Mouse (Mus musculus) kidney, adult 2 months (tissue): ENCODE results near the gene Tenm4. TPM values are rescaled to one million over a fixed set of nuclear protein-coding genes. Genes with fewer than 3 reads are reported as not detected.

Source experiments
- DNase-seq: peaks from one replicate; pipeline ENCODE4 v3.0.0; 2021
- H3K27ac ChIP-seq: fragments of 200-500 bp; 2 replicates; pipeline ENCODE4 v1.5.1; 2012; ENCODE audit warnings: low read depth, low read length, control low read depth, inconsistent platforms; ENCODE audit not compliant: insufficient read depth
- H3K27me3 ChIP-seq: fragments of 200-500 bp; replicated peaks from 2 replicates; pipeline ENCODE4 v1.6.1; 2012; ENCODE audit warnings: mild to moderate bottlenecking, moderate library complexity, low read length, inconsistent platforms; ENCODE audit not compliant: control insufficient read depth, insufficient read depth
- H3K36me3 ChIP-seq: fragments of 200-500 bp; 2 replicates; pipeline ENCODE4 v1.6.1; 2012; ENCODE audit warnings: mild to moderate bottlenecking, moderate library complexity, low read length, inconsistent platforms; ENCODE audit not compliant: control insufficient read depth, insufficient read depth
- H3K4me1 ChIP-seq: fragments of 200-500 bp; 2 replicates; pipeline ENCODE4 v1.6.1; 2011; ENCODE audit warnings: low read length; ENCODE audit not compliant: control insufficient read depth, insufficient read depth
- H3K4me3 ChIP-seq: fragments of 200-500 bp; 2 replicates; pipeline ENCODE4 v1.5.1; 2011; ENCODE audit warnings: mild to moderate bottlenecking, low read depth, low read length, control low read depth; ENCODE audit not compliant: insufficient read depth
- CTCF ChIP-seq: fragments of 200-500 bp; conservative IDR thresholded peaks from 2 replicates; pipeline ENCODE4 v1.5.1; 2011; ENCODE audit warnings: low read depth, mild to moderate bottlenecking, control low read depth, low read length, moderate library complexity, mixed read lengths; ENCODE audit not compliant: insufficient read depth, insufficient read length
- POLR2A ChIP-seq: fragments of 200-500 bp; IDR thresholded peaks from one replicate; pipeline ENCODE4 v1.6.1; 2011; ENCODE audit warnings: low read depth, low read length, control low read depth
- WGBS: fragments of 180-500 bp; shearing (Covaris S2); methylation state at CpG from one replicate; pipeline ENCODE4 v1.1.7; 2018; 5-methylcytosine and 5-hydroxymethylcytosine counted together
- polyA plus RNA-seq: library from polyadenylated mRNA; depleted of rRNA; stranded (reverse); fragments of >200 nt; gene quantifications from 2 replicates; pipeline ENCODE4 v1.2.3, GENCODE M21; 2012

Tenm4 gene
- polyA plus RNA-seq, 1 experiment = 3.3 TPM

GRCm38 (mm10) chr7:96390034-96390670 lies 219.1 kb downstream of the Tenm4 start:
- DNase-seq = no peak
- no peaks in the 10 kb centered on the region for H3K36me3 ChIP-seq
- 73% methylated on average over 6 of the region's 6 CpGs for WGBS
- no peak overlapping the region for H3K27ac ChIP-seq
- TF ChIP-seq POLR2A (no peak), CTCF (no peak)
- H3K4me1 ChIP-seq = no peaks in the 10 kb centered on the region; the same call in 1 of the 2 replicates
- H3K4me3 ChIP-seq = no peak overlapping the region
- no peaks in the 10 kb centered on the region for H3K27me3 ChIP-seq

GRCm38 (mm10) chr7:96390894-96391293 lies 219.8 kb downstream of the Tenm4 start:
- Histone ChIP-seq H3K36me3 (no peaks in the 10 kb centered on the region), H3K4me1 (no peaks in the 10 kb centered on the region), H3K27me3 (no peaks in the 10 kb centered on the region), H3K27ac (no peak overlapping the region), H3K4me3 (no peak overlapping the region)
- 94% methylated on average over 4 of the region's 4 CpGs for WGBS
- DNase-seq = no peak
- TF ChIP-seq CTCF (no peak), POLR2A (no peak)

- Histone ChIP-seq H3K27ac (no peak overlapping the region), H3K27me3 (no peaks in the 10 kb centered on the region), H3K4me1 (no peaks in the 10 kb centered on the region), H3K4me3 (no peak overlapping the region), H3K36me3 (no peaks in the 10 kb centered on the region)
- no peak for DNase-seq
- no peak for TF ChIP-seq CTCF
- no peak for TF ChIP-seq POLR2A
- 91% methylated on average over 6 of the region's 6 CpGs for WGBS
Measured at GRCm38 (mm10) chr7:96391797-96392472, 220.9 kb downstream of the Tenm4 start.

- no peak for TF ChIP-seq CTCF
- Histone ChIP-seq H3K4me1 (no peaks in the 10 kb centered on the region), H3K4me3 (no peak overlapping the region), H3K27me3 (no peaks in the 10 kb centered on the region), H3K27ac (no peak overlapping the region), H3K36me3 (no peaks in the 10 kb centered on the region)
- WGBS = 91% methylated on average over 2 of the region's 2 CpGs
- DNase-seq = no peak
Measured at GRCm38 (mm10) chr7:96392600-96392999, 221.6 kb downstream of the Tenm4 start.

GRCm38 (mm10) chr7:96397940-96398339 lies 226.9 kb downstream of the Tenm4 start:
- TF ChIP-seq CTCF = no peak
- no peak for TF ChIP-seq POLR2A
- Histone ChIP-seq H3K36me3 (no peaks in the 10 kb centered on the region), H3K4me1 (no peaks in the 10 kb centered on the region), H3K27me3 (no peaks in the 10 kb centered on the region), H3K4me3 (no peak overlapping the region), H3K27ac (no peak overlapping the region)
- 94% methylated on average over 1 of the region's 1 CpGs for WGBS
- DNase-seq = no peak

- no peak for TF ChIP-seq CTCF
- TF ChIP-seq POLR2A = no peak
- H3K36me3 ChIP-seq = no peaks in the 10 kb centered on the region
- H3K27ac ChIP-seq = no peak overlapping the region
- H3K27me3 ChIP-seq = no peaks in the 10 kb centered on the region
- WGBS = 35% methylated on average over 11 of the region's 11 CpGs
- peak; percentile 39 for DNase-seq
- H3K4me3 ChIP-seq = no peak overlapping the region
- H3K4me1 ChIP-seq = no peaks in the 10 kb centered on the region
Measured at GRCm38 (mm10) chr7:96400411-96400810, 229.4 kb downstream of the Tenm4 start.

GRCm38 (mm10) chr7:96406630-96407214 lies 235.7 kb downstream of the Tenm4 start:
- no peak overlapping the region for H3K27ac ChIP-seq
- WGBS = 83% methylated on average over 8 of the region's 8 CpGs
- no peak for DNase-seq

More at GRCm38 (mm10) chr7:96406630-96407214, 235.7 kb downstream of the Tenm4 start:
- Histone ChIP-seq H3K4me3 (no peak overlapping the region), H3K36me3 (no peaks in the 10 kb centered on the region), H3K27me3 (no peaks in the 10 kb centered on the region), H3K4me1 (no peaks in the 10 kb centered on the region)
- TF ChIP-seq CTCF = no peak
- TF ChIP-seq POLR2A = no peak
